Comparison of ENCODE assay signal across 10 mouse cellular contexts in genomic region chr1:189081267-189081666, GRCm38 (mm10).
DNase-seq lines count a peak whose midpoint lies in the region; ATAC-seq and TF ChIP-seq lines count a peak whose summit lies in the region.
"Had no signal": no experiment of that assay in that cellular context is flagged by ENCODE, and none has a peak within 500 bp of the region (broad histone marks: within the 10 kb centered on the region; RNA-seq: fewer than 3 reads in every experiment).

No protein-coding gene starts in this region.

- no peak for TF ChIP-seq EP300 in heart, adult 2 months (IDR thresholded peaks at IDR 0.05; ENCODE audit: insufficient read depth, low read depth, low read length)

- no peak for DNase-seq in heart, adult 2 months
- DNase-seq in lung, postnatal 14 days = no peak
- no peak for DNase-seq in left cerebral cortex, adult 8-10 months (ENCODE audit: low spot score in 2 of 2)

- intact Hi-C loops in heart, adult 2 months (cut with DNase I) = loop anchor here (2.0 to 5.0 kb wide), 2 partner anchors 52 to 86 kb away; no protein-coding TSS in a partner anchor

- ATAC-seq in heart, embryonic 16.5 days (replicated peaks; ENCODE audit: extremely low read depth, insufficient read depth, low FRiP score) = no peak
- ATAC-seq in lung, embryonic 16.5 days (ENCODE audit: low read depth) = no peak
- no peak for ATAC-seq in embryonic facial prominence, embryonic 13.5 days (ENCODE audit: insufficient number of reproducible peaks, insufficient read depth, low FRiP score, low TSS enrichment, low read depth)
- ATAC-seq in stomach, embryonic 16.5 days (ENCODE audit: insufficient read depth, low FRiP score) = no peak
- ATAC-seq: Patski had no signal

- peak overlapping the region; percentile 44; the same call in 1 of the 2 replicates for H3K4me2 ChIP-seq in heart, embryonic 16.5 days (ENCODE audit: low read depth, low read length)
- peak overlapping the region; percentile 31 for H3K4me2 ChIP-seq in lung, embryonic 16.5 days (ENCODE audit: low read depth, low read length)
- H3K4me2 ChIP-seq in embryonic facial prominence, embryonic 13.5 days = peak overlapping the region; percentile 34; the same call in 1 of the 2 replicates
- H3K4me2 ChIP-seq in stomach, embryonic 16.5 days (ENCODE audit: low read depth, low read length) = peak overlapping the region; percentile 36

- no peak overlapping the region for H3K4me3 ChIP-seq in heart, embryonic 16.5 days (ENCODE audit: low read length)
- no peak overlapping the region for H3K4me3 ChIP-seq in heart, adult 2 months
- no peak overlapping the region for H3K4me3 ChIP-seq in lung, embryonic 16.5 days (ENCODE audit: low read length)
- no peak overlapping the region for H3K4me3 ChIP-seq in embryonic facial prominence, embryonic 13.5 days
- no peak overlapping the region for H3K4me3 ChIP-seq in stomach, embryonic 16.5 days (replicated peaks; ENCODE audit: low read length)

- H3K36me3 ChIP-seq in heart, embryonic 16.5 days (ENCODE audit: control insufficient read depth, insufficient read depth) = no peaks in the 10 kb centered on the region
- no peaks in the 10 kb centered on the region for H3K36me3 ChIP-seq in heart, adult 2 months (ENCODE audit: control insufficient read depth, insufficient read depth, low read length)
- H3K36me3 ChIP-seq in lung, embryonic 16.5 days (ENCODE audit: control insufficient read depth, insufficient read depth, low read length) = no peaks in the 10 kb centered on the region
- H3K36me3 ChIP-seq in embryonic facial prominence, embryonic 13.5 days = no peaks in the 10 kb centered on the region
- no peaks in the 10 kb centered on the region for H3K36me3 ChIP-seq in stomach, embryonic 16.5 days (ENCODE audit: control insufficient read depth, insufficient read depth, low read length)
- H3K36me3 ChIP-seq: heart, embryonic 15.5 days had no signal

- 0 out of 2 replicates have a peak, but pooled peaks cover 2% of the 10 kb centered on the region for H3K4me1 ChIP-seq in heart, embryonic 16.5 days (ENCODE audit: control insufficient read depth, insufficient read depth, low read length)
- peaks cover 7% of the 10 kb centered on the region for H3K4me1 ChIP-seq in heart, adult 2 months (ENCODE audit: control insufficient read depth, insufficient read depth, low read length)
- peaks cover 3% of the 10 kb centered on the region; the same call in 1 of the 2 replicates for H3K4me1 ChIP-seq in lung, embryonic 16.5 days (replicated peaks; ENCODE audit: control insufficient read depth, insufficient read depth, low read length)
- peaks cover 7% of the 10 kb centered on the region; the same call in 1 of the 2 replicates for H3K4me1 ChIP-seq in embryonic facial prominence, embryonic 13.5 days
- H3K4me1 ChIP-seq in stomach, embryonic 16.5 days (ENCODE audit: control insufficient read depth, insufficient read depth, low read length) = no peaks in the 10 kb centered on the region

- 43% methylated on average over 2 of the region's 2 CpGs for WGBS in heart, embryonic 16.5 days
- WGBS in heart, adult 2 months = 37% methylated on average over 2 of the region's 2 CpGs
- WGBS in lung, embryonic 16.5 days = 39% methylated on average over 2 of the region's 2 CpGs
- WGBS in embryonic facial prominence, embryonic 13.5 days = 37% methylated on average over 2 of the region's 2 CpGs
- 28% methylated on average over 2 of the region's 2 CpGs for WGBS in stomach, embryonic 16.5 days

- no peak for TF ChIP-seq POLR2A in heart, adult 2 months (IDR thresholded peaks at IDR 0.05; ENCODE audit: insufficient read depth, low read depth, low read length)

- H3K27ac ChIP-seq in heart, embryonic 16.5 days (ENCODE audit: low read length) = no peak overlapping the region
- H3K27ac ChIP-seq in heart, adult 2 months = no peak overlapping the region
- H3K27ac ChIP-seq in lung, embryonic 16.5 days (ENCODE audit: low read length) = no peak overlapping the region
- H3K27ac ChIP-seq in embryonic facial prominence, embryonic 13.5 days = no peak overlapping the region
- H3K27ac ChIP-seq in stomach, embryonic 16.5 days (ENCODE audit: low read length) = no peak overlapping the region
- H3K27ac ChIP-seq: heart, embryonic 15.5 days had no signal

- no peak for TF ChIP-seq CTCF in heart, adult 2 months (IDR thresholded peaks at IDR 0.05)

- H3K27me3 ChIP-seq in heart, embryonic 16.5 days (ENCODE audit: control insufficient read depth, insufficient read depth, low read length) = no peaks in the 10 kb centered on the region
- no peaks in the 10 kb centered on the region for H3K27me3 ChIP-seq in heart, adult 2 months (ENCODE audit: control insufficient read depth, insufficient read depth, low read length)
- H3K27me3 ChIP-seq in lung, embryonic 16.5 days (ENCODE audit: control insufficient read depth, insufficient read depth, low read depth, low read length) = no peaks in the 10 kb centered on the region
- no peaks in the 10 kb centered on the region for H3K27me3 ChIP-seq in embryonic facial prominence, embryonic 13.5 days
- no peaks in the 10 kb centered on the region for H3K27me3 ChIP-seq in stomach, embryonic 16.5 days (ENCODE audit: control insufficient read depth, insufficient read depth, low read length)
- H3K27me3 ChIP-seq: heart, embryonic 15.5 days had no signal

- no peaks in the 10 kb centered on the region for H3K79me2 ChIP-seq in heart, adult 2 months (replicated peaks; ENCODE audit: control insufficient read depth, insufficient read depth, low read length)

- H3K9ac ChIP-seq in heart, embryonic 16.5 days (ENCODE audit: low read length) = 0 out of 2 replicates have a peak overlapping the region, but pooled peaks have one; percentile 16
- no peak overlapping the region for H3K9ac ChIP-seq in heart, adult 2 months (ENCODE audit: low read depth, low read length)
- no peak overlapping the region for H3K9ac ChIP-seq in lung, embryonic 16.5 days (ENCODE audit: low read length)
- no peak overlapping the region for H3K9ac ChIP-seq in embryonic facial prominence, embryonic 13.5 days
- H3K9ac ChIP-seq in stomach, embryonic 16.5 days (ENCODE audit: low read length) = no peak overlapping the region
- H3K9ac ChIP-seq: heart, embryonic 15.5 days; lung, embryonic 14.5 days had no signal

- H3K9me3 ChIP-seq in heart, embryonic 16.5 days (replicated peaks; ENCODE audit: control insufficient read depth, low read length) = peaks cover 10% of the 10 kb centered on the region
- H3K9me3 ChIP-seq in lung, embryonic 16.5 days (ENCODE audit: control insufficient read depth, low read length) = no peaks in the 10 kb centered on the region; the same call in 1 of the 2 replicates
- no peaks in the 10 kb centered on the region; the same call in 1 of the 2 replicates for H3K9me3 ChIP-seq in embryonic facial prominence, embryonic 13.5 days
- H3K9me3 ChIP-seq in stomach, embryonic 16.5 days (replicated peaks; ENCODE audit: control insufficient read depth, low read length) = peaks cover 8% of the 10 kb centered on the region; the same call in 1 of the 2 replicates
